Mouse (Mus musculus) fibroblast of lung, adult 2 months (primary cell): Measurements from ENCODE around the gene Zfp229.
"Not testable (repeated sequence)": the region's sequence is repeated elsewhere in the genome, so short reads cannot be mapped to it uniquely, and the experiment has no call there.

ENCODE experiments used
- DNase-seq: peaks from one replicate; pipeline ENCODE4 v3.0.0-alpha.2; 2011; ENCODE audit warnings: low read depth

Gene Zfp229

DNA sequence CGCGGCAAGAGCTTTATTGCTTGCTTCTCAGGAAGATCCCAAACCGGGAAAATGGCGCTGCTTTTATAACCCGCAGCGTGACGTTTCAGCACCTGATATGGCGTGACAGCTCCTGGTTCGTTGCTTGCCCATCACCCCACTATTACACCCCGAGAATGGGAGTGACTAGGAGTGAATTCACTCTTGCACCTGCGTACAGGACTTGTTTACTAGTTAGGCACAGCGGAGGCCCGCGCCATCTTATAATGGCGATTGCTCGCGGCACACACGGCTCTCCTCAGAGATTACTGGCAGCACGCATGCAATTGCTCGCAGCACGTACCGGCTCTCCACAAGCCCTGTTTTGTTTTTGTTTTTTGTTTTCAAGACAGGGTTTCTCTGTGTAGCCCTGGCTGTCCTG lies at the start of gene Zfp229:
Gene Zfp229, plus strand, starts transcription at position 301 of the 400 bp plus-strand sequence.
- not testable (repeated sequence) for DNase-seq

DNA sequence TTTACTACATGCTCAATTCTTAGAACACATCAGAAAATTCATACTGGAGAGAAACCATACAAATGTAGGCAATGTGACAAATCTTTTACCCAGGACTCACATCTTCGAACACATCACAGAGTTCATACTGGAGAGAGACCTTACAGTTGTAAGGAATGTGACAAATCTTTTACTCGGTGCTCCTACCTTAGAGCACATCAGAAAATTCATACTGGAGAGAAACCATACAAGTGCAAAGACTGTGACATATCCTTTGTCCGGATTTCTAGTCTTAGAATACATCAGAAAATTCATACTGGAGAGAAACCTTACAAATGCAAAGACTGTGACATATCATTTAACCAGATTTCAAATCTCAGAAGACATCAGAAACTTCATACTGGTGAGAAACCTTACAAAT lies 39.0 kb upstream of the Zfp229 start, which contains the start of gene Gm10226:
Gene Gm10226, plus strand, starts transcription at position 301 of the 400 bp plus-strand sequence.
- no peak for DNase-seq

DNA sequence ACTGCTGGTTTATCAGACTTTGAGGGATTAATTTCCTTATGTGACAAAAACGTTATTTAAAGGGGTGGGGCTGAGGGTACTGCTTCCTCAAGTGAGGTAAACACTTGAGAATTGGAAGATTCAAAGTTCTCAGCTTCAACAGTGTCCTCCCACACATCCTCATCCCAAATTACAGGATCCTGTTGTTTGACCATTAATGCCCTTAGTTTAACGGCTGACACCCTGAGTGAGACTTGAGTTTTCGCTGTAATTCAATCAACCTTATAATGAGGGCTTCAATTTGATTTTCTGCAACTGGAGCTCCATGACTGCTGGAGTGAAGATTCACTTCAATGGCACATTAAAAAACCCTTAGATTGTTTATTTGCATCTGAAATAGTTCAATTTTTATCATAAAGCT lies 37.3 kb upstream of the Zfp229 start:
- DNase-seq: no peak

DNA sequence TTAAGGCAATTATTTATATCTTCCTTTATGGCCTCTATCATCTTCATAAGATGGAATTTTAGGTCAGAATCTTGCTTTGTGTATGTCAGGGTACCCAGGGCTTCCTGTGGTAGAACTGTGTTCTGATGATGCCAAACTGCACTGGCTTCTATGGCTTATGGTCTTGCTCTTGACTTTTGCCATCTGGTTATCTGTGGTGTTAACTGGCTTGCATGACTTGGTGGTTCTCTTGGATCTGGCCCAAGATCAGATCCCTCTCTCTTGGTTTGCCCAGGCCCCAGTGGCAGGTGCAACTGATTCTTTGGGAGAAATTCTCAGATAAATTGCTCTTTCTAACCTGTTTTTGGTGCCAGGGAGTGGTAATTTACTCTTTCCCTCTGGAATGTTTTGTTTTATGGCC lies 34.5 kb upstream of the Zfp229 start:
- DNase-seq: no peak

DNA sequence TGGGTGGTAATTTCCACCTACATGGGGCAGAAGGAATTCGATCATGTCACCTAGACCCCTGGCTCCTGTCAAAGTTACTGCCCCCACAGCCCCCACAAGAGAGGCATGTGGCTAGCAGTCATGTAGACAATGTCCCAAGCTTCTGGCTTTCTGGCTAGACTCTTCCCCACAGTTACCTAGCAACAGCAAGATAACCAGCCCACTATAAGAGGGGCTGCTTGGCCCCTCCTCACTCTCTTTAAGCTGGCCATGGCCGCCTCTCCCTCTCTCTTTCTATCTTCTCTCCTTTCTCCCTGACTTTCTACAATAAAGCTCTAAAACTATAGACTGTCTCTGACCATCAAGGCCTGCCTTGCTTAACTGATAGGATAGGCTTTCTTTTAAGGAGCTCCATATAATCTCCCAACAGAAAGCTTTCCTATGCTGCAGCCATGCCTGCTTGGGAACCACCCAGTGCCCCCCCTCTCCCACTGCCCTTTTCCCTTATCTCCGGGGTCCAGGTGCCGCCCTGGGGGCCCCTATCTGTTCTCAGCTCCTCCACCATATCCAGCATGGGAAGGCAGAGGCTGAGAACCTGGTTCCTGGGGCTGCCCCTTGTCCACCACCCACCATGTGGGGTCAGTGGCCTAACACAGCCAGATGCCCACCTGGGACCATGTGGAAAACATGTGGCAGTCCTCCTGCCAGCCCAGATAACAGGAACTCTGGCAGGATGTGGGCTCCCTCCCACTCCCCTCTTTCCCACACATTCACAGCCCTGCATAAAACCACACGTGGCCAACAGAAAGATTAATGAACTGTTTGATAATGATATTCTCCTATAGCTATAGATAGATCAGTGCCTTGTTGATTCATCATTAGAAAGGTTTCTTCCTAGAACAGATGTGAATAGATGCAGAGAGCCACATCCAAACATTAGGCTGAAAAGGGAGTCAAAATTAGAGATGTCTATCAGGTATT lies 28.0 kb upstream of the Zfp229 start:
- DNase-seq: no peak

DNA sequence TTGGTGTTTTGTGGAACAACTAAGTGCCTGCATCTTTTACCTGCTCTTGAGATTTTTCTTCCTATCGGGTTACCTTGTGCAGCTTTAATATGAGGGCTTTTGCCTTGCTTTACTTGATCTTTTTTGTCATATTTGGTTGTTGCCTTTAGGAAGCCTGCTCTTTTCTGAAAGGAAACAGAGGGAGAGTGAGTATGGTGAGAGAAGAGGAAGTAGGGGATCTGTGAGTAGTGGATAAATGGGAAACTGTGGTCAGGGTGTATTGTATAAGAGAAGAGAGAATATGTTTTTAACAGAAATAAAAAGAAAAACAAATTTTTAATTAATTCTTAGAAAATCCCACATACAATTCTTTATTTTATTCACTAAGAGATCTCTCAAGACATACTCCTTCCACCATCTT lies 27.2 kb upstream of the Zfp229 start:
- DNase-seq: no peak

DNA sequence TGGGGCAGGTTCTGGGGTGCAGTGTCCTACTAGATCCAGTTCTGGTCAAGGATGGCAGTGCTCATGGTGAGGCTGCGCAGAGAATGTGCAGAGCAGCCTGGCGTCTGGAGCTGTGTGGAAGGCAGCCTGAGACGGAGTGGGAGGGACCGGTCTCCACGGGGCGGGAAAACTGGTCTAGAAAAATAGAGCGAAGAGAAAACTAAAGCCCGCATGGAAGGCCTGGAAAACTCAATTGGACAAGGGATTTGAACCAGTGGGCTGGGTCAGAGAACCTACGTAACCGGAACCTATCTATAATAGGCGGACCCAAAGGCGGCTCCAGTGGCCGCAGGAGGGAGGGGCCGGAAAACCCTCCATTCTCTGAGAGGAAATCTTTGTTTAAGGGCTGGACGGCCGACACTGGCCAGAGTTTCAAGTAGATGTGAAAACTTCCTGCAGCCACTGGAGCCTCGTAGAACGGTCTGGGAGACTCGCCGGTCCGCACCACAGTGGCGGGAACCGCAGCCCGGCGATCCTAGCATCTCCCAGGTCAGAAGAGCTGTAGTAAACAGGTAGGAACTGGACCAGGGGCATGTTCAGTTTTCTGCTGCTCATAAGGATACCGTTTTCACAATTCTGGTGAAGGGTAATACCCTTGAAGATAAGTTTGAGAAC lies 23.1 kb upstream of the Zfp229 start, which contains the start of gene Zfp760:
Gene Zfp760, plus strand, starts transcription at position 399 of the 654 bp plus-strand sequence.
- peak; percentile 90 for DNase-seq

DNA sequence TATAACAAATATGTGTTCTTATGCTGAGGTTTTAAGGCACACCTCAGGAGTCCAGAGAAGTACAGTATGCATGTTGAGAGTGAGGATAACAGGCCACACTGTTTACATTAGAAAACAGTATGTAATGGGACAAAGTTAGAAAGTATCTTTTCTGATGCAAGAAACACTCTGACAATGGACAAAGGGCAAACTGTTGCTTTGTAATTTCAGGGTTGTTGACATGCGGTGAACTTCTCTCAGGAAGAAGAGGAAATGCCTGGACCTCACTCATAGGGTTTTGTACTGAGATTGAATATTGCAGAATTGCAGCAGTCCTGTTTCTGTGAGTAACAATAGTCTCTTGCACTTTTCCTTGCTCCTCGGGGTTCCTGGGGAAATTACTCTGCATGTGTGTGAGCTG lies 22.2 kb upstream of the Zfp229 start:
- DNase-seq: no peak

DNA sequence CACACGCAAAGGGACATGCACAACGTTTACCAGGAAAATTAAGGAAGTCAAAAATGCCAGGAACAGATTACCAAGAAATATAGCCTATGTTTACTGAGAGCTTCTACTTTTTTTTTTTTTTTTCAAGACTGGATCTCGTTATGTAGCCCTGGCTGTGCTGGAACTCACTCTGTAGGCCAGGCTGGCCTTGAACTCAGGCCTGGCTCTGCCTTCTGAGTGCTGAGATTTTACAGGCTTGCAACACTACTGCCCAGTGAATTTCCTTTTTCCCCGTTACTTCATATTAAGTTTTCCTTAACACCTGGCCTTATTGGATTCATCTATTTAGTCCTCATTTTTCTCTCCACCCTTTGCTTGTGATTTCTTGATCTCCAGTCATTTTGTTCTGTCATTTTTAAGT lies 2.5 kb downstream of the Zfp229 start:
- no peak for DNase-seq

DNA sequence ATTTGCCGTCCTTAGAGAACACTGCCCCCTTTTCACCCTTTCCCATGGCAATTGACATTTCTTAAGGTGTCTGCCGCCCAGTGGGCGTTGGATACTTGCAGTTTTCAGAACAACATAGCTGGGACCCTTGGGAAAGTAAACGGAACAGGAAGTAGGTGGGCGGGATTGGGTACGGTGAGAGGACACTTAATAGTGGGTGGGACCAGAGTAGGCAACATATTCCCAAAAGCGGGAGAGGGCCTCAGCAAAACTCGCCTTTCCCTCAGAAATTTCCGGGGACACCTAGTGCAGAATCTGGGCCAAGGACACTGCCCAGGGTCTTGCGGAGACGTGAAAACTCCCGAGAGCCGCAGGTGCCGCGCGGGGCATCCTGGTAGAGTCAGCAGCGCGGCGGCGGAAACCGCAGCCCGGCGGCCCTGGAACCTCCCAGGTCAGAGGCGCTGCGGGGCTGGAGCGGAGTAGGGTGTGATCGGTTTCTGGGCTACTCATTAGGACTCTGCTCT lies 3.0 kb downstream of the Zfp229 start:
- peak; percentile 56 for DNase-seq

DNA sequence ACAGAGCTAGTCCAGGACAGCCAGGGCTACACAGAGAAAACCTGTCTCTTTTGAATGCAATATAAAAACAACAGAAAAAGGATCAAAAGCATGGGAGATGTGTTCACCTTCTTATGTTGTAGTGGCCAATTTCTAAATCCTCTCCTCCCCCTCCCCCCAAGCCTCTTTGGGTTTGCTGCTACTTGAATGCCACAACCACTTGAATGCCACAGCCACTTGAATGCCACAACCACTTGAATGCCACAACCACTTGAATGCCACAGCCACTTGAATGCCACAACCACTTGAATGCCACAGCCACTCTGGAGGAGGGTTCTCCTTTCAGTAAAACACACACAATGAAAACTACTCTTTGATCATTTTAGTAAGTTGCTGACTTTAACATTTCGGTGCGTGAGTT lies 22.2 kb downstream of the Zfp229 start:
- DNase-seq: no peak

DNA sequence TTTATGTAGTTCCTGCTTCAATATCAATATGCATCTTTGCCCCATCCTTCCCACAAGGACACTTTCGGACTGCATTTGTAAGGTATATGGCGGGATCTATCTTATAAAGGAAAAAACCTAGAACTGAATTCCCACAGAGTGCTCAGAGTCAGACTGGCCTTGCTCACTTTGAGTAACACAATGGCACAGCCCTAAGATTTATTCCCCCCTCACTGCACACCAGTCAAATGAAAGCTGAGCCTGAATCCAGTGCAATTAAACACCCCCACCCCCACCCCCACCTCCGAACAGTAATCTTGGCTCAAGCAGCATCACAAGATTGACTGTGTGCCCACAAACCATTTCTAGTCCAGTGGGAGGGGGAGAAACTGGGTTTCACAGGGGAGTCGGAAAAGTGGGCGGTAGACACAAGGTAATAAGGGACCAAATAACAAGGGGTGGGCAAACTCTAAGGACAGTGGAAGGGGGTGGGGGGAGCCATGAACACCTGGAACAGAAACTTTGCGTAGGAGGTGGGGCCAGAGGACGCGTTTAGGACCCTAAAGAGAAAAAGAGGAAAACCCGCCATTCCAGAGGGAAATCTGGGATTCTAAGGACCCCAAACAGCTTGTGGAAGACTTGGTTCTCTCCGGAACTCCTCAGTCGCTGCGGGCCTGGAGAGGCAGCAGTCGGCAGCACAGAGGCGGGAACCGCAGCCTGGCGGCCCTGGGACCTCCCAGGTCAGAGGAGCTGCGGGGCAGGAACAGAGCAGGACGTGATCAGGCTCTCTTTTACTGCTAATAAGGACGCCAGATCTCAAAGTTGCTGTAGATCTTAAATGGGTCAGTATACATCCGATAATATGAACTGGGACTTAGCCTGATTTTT lies 23.0 kb downstream of the Zfp229 start:
- no peak for DNase-seq

DNA sequence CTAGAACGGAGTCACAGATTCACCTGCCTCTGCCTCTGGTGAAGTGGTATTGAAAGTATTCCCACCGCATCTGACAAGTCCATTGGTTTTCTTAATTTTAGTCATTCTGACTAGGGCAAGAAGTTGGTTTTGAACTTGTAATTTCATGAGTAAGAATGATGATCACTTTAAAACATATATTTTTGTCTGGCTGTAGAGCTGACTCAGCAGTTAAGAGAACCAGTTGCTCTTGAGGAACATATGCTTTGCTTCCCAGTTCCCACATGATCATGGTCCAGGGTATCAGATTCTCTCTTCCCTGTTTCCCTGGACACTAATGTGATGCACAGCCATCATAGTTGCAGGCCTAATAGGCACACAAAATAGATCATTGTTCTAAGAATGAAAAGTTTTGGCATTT lies 39.7 kb downstream of the Zfp229 start:
- DNase-seq: no peak

DNA sequence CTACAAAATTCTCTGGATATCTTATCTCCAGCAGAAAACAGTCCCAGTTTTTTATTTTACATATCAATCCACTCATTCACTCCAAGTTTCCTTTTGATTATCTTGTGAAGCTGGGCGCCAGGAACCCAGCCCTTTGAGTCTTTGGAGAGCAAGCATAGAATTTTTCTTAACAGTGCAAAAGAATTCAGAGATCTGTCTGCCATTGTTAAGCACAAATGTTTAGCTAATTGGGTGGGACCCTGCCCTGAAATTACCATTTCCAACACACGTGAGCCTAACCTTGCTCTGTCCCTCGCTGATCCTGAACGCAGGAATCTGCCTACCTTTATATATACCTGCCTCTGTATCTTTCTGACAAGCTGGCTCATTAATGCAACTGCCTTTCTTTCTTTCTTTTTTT lies 61.7 kb downstream of the Zfp229 start:
- no peak for DNase-seq

DNA sequence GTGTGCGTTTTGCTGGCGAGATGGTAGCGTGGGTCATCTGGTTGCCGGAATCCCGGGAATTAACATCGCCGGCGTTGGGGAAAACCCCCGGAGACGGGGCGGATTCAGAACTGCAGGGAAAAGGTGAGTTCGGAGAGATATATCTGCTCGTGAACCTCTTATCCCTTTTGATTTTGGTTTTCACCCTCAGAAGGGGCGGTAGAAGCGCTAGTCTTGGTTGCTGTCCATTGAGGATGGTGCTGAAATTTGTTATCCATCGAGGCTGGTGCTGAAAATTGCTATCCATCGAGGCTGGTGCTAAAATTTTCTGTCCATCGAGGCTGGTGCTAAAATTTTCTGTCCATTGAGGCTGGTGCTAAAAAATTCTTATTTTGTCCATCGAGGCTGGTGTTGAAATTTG lies 70.8 kb downstream of the Zfp229 start:
- DNase-seq: not testable (repeated sequence)
